Mouse (Mus musculus): ENCODE measurements around the gene Dnajb14.

DNA sequence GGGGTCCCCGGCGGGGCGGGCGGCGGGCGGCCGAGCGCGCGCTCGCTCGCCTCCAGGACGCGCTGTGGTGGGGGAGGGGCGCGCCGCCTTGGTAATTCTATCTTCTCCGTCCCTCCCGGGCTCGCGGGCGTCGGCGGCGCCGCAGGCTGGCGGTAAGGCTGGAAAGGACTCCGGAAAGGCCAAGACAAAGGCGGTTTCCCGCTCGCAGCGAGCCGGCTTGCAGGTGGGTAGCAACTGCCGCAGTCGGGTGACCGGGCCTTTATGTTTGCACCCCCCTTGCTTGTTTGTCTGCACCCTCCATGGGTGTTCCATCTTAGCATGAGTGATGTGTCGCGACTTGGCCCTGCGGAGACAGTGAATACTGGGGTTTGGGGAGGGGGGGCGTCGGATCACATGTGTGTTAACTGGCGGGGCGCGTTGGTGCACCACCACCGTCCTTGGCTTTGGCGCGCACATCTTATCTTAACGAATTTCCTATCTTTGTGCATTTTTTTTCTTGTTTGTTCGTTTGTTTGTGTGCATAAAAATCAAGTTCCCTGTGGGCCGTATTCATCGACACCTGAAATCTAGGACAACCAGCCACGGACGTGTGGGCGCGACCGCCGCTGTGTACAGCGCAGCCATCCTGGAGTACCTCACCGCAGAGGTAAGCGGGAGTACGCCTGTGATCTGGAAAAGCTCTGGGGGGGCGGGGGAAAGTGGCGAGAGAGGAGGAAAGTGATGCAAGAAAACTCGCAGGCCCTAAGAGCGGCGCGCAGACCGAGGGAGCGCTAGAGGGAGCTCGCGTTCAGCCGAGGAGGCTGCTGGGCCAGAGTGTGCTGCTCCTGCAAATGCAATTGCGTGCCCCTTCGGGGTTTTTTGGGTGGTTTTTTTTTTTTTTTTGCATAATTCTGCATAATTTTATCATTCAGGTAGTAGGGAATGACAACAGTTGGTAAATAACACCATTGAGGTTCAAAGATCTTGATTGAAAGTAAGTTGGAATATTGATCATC, 2.2 kb upstream of the Dnajb14 start:
- peak; percentile 5; the same call in 1 of the 2 replicates for TF ChIP-seq ZC3H11A (IDR thresholded peaks at IDR 0.05; ENCODE audit: low read depth, low read length)
- TF ChIP-seq CTCF (conservative IDR thresholded peaks at IDR 0.05 in 1 of 2, IDR thresholded peaks at IDR 0.05 in 1 of 2; ENCODE audit: low read depth in 2 of 2, low read length in 2 of 2), result peak; percentile 61 to 93; a peak in 3 of 4 replicates
- TF ChIP-seq NELFE (IDR thresholded peaks at IDR 0.05; ENCODE audit: low read depth, low read length), result peak; percentile 73
- TF ChIP-seq PAX5 (IDR thresholded peaks at IDR 0.05; ENCODE audit: low read length), result no peak
- TF ChIP-seq POLR2A (IDR thresholded peaks at IDR 0.05; ENCODE audit: low read depth, low read length), result peak; percentile 65
- TF ChIP-seq UBTF (IDR thresholded peaks at IDR 0.05; ENCODE audit: low read depth, low read length), result no peak; the same call in 1 of the 2 replicates
- TF ChIP-seq USF2 (conservative IDR thresholded peaks at IDR 0.05; ENCODE audit: low read depth, low read length), result no peak
- TF ChIP-seq ELF1 (IDR thresholded peaks at IDR 0.05; ENCODE audit: low read depth, low read length), result peak; percentile 39; the same call in 1 of the 2 replicates
- TF ChIP-seq MAX (IDR thresholded peaks at IDR 0.05; ENCODE audit: low read length), result peak; percentile 76; the same call in 1 of the 2 replicates
- TF ChIP-seq TCF12 (IDR thresholded peaks at IDR 0.05; ENCODE audit: low read depth, low read length), result peak; percentile 76

All from CH12.LX (cell line).